Mouse (Mus musculus) adrenal gland, adult 10 weeks (tissue): ENCODE data around the gene Mob3c. TPM values are rescaled to one million over a fixed set of nuclear protein-coding genes. Genes with fewer than 3 reads are reported as not detected.

ENCODE experiments used
- polyA plus RNA-seq: library from polyadenylated mRNA; stranded (reverse); fragments of 350-450 nt; fragmentation: Illumina TruSeq; extraction: RNeasy Lipid Tissue Mini Kit (QIAGEN cat#74804); gene quantifications from one replicate; pipeline ENCODE4 v1.2.3, GENCODE M21; 2014; ENCODE audit warnings: low read depth, low replicate concordance

Mob3c gene
- polyA plus RNA-seq: 15.3 TPM

GRCm38 (mm10) chr4:115827888-115828571 is at the start of gene Mob3c:
Gene Mob3c (plus strand): TSS chr4:115828092.

GRCm38 (mm10) chr4:115780918-115781317 is 47.0 kb upstream of the Mob3c start, which contains the start of gene Tex38:
Gene Tex38 (minus strand): TSS chr4:115781018.

GRCm38 (mm10) chr4:115784769-115785510 is 43.0 kb upstream of the Mob3c start, which contains the start of gene Atpaf1:
Gene Atpaf1 (plus strand): TSS chr4:115784812.

GRCm38 (mm10) chr4:115838696-115839641 is 11.1 kb downstream of the Mob3c start, which contains the start of gene Mknk1:
Gene Mknk1 (plus strand): TSS chr4:115839198.

GRCm38 (mm10) chr4:115884022-115884421 is 56.1 kb downstream of the Mob3c start, which contains the start of gene Kncn:
Gene Kncn (plus strand): TSS chr4:115884400.

Other genes starting within 250 kb of the Mob3c start
- not detected for gene Cyp4a32, start 227.1 kb upstream of the Mob3c start, polyA plus RNA-seq
- 37.4 TPM for gene Cyp4b1, start 180.4 kb upstream of the Mob3c start, polyA plus RNA-seq
- gene Efcab14, start 90.3 kb upstream of the Mob3c start, polyA plus RNA-seq: 191 TPM
- gene Tex38, start 47.1 kb upstream of the Mob3c start, polyA plus RNA-seq: not detected
- gene Atpaf1, start 43.3 kb upstream of the Mob3c start, polyA plus RNA-seq: 234 TPM
- 15.5 TPM for gene Mknk1, start 11.1 kb downstream of the Mob3c start, polyA plus RNA-seq
- not detected for gene Kncn, start 56.3 kb downstream of the Mob3c start, polyA plus RNA-seq
- gene 6430628N08Rik, start 62.6 kb downstream of the Mob3c start, polyA plus RNA-seq: not detected
- gene Dmbx1, start 111.8 kb downstream of the Mob3c start, polyA plus RNA-seq: not detected
- 0.52 TPM for gene Faah, start 189.8 kb downstream of the Mob3c start, polyA plus RNA-seq
- gene Nsun4, start 225.8 kb downstream of the Mob3c start, polyA plus RNA-seq: 18.1 TPM
- 287 TPM for gene Uqcrh, start 247.0 kb downstream of the Mob3c start, polyA plus RNA-seq
- 6.2 TPM for gene Lrrc41, start 247.2 kb downstream of the Mob3c start, polyA plus RNA-seq